Mouse (Mus musculus): ENCODE data around the gene Egln1.

Egln1 gene

GRCm38 (mm10) chr8:124903198-124903597, 45.9 kb downstream of the Egln1 start:
- DNase-seq (ENCODE audit: low spot score), result no peak

GRCm38 (mm10) chr8:124898251-124898905, 50.7 kb downstream of the Egln1 start:
- no peak for DNase-seq (ENCODE audit: low spot score)

GRCm38 (mm10) chr8:124897386-124898250, 51.5 kb downstream of the Egln1 start, which contains the start of the genes Exoc8 and Sprtn:
Gene Exoc8 (minus strand): TSS chr8:124897705.
Gene Sprtn (plus strand): TSS chr8:124897886.
- peak; percentile 95 for DNase-seq (ENCODE audit: low spot score)

GRCm38 (mm10) chr8:124896632-124897385, 52.3 kb downstream of the Egln1 start:
- DNase-seq (ENCODE audit: low spot score), result peak; percentile 67

- DNase-seq (ENCODE audit: low spot score), result peak; percentile 33
These were observed 53.0 kb downstream of the Egln1 start for GRCm38 (mm10) chr8:124896010-124896631.

- no peak for DNase-seq (ENCODE audit: low spot score)
These were observed 56.5 kb downstream of the Egln1 start for GRCm38 (mm10) chr8:124892596-124892995.

GRCm38 (mm10) chr8:124888385-124888784, 60.7 kb downstream of the Egln1 start:
- no peak for DNase-seq (ENCODE audit: low spot score)

- no peak for DNase-seq (ENCODE audit: low spot score)
These were observed 70.1 kb downstream of the Egln1 start for GRCm38 (mm10) chr8:124878946-124879526.

- no peak for DNase-seq (ENCODE audit: low spot score)
These were observed 71.0 kb downstream of the Egln1 start for GRCm38 (mm10) chr8:124878141-124878540.

- DNase-seq (ENCODE audit: low spot score), result no peak
These were observed 76.4 kb downstream of the Egln1 start for GRCm38 (mm10) chr8:124872690-124873089.

- DNase-seq (ENCODE audit: low spot score), result no peak
These were observed 77.0 kb downstream of the Egln1 start for GRCm38 (mm10) chr8:124872081-124872480.

- no peak for DNase-seq (ENCODE audit: low spot score)
These were observed 77.7 kb downstream of the Egln1 start for GRCm38 (mm10) chr8:124871474-124871873.

- DNase-seq (ENCODE audit: low spot score), result no peak
These were observed 79.4 kb downstream of the Egln1 start for GRCm38 (mm10) chr8:124869708-124870107.

- no peak for DNase-seq (ENCODE audit: low spot score)
These were observed 82.0 kb downstream of the Egln1 start for GRCm38 (mm10) chr8:124867126-124867525.

- no peak for DNase-seq (ENCODE audit: low spot score)
These were observed 82.5 kb downstream of the Egln1 start for GRCm38 (mm10) chr8:124866669-124867068.

GRCm38 (mm10) chr8:124863729-124864128, 85.4 kb downstream of the Egln1 start:
- DNase-seq (ENCODE audit: low spot score), result no peak

GRCm38 (mm10) chr8:124863163-124863677, 85.9 kb downstream of the Egln1 start:
- no peak for DNase-seq (ENCODE audit: low spot score)

- DNase-seq (ENCODE audit: low spot score), result peak; percentile 93
These were observed 86.6 kb downstream of the Egln1 start, which contains the start of the genes Gnpat and 2810004N23Rik for GRCm38 (mm10) chr8:124862321-124863162. Gene Gnpat (plus strand): TSS chr8:124863033. Gene 2810004N23Rik (minus strand): TSS chr8:124863120.

GRCm38 (mm10) chr8:124860188-124860587, 88.9 kb downstream of the Egln1 start:
- no peak for DNase-seq (ENCODE audit: low spot score)

- DNase-seq (ENCODE audit: low spot score), result no peak
These were observed 89.7 kb downstream of the Egln1 start for GRCm38 (mm10) chr8:124859466-124859865.
